Mouse (Mus musculus) myocyte (in vitro differentiated cells): ENCODE results near the gene Csmd2.

Source experiments
- CEBPB ChIP-seq: IDR thresholded peaks from 2 replicates; pipeline ENCODE4 v1.6.1; 2011; ENCODE audit warnings: mild to moderate bottlenecking, moderate library complexity; ENCODE audit not compliant: poor library complexity, insufficient read depth, severe bottlenecking
- E2F4 ChIP-seq: IDR thresholded peaks from one replicate; pipeline ENCODE4 v1.6.1; 2011; ENCODE audit warnings: mild to moderate bottlenecking, control low read depth, moderate library complexity; ENCODE audit not compliant: insufficient read depth
- MAX ChIP-seq: IDR thresholded peaks from one replicate; pipeline ENCODE4 v1.6.1; 2011; ENCODE audit warnings: low read depth, mild to moderate bottlenecking, control low read depth
- MYOG ChIP-seq, 3 experiments: IDR thresholded peaks; one replicate each; pipeline ENCODE4 v1.6.1; 2011; ENCODE audit warnings: control low read depth in 2 of 3, low read depth in 2 of 3, mild to moderate bottlenecking in 2 of 3; ENCODE audit not compliant: insufficient read length in 2 of 3, control insufficient read depth in 1 of 3, insufficient read depth in 1 of 3
- POLR2A ChIP-seq: IDR thresholded peaks from one replicate; pipeline ENCODE4 v1.6.1; 2011; ENCODE audit warnings: low read depth, mild to moderate bottlenecking, control low read depth, moderate library complexity; ENCODE audit not compliant: insufficient read length
- POLR2AphosphoS2 ChIP-seq: IDR thresholded peaks from one replicate; pipeline ENCODE4 v1.6.1; 2011; ENCODE audit warnings: low read depth, control low read depth; ENCODE audit not compliant: insufficient read length
- REST ChIP-seq: IDR thresholded peaks from one replicate; pipeline ENCODE4 v1.6.1; 2011; ENCODE audit warnings: mild to moderate bottlenecking, control low read depth, moderate library complexity; ENCODE audit not compliant: insufficient read depth, insufficient read length
- SRF ChIP-seq: IDR thresholded peaks from one replicate; pipeline ENCODE4 v1.6.1; 2011; ENCODE audit warnings: low read depth; ENCODE audit not compliant: control insufficient read depth, insufficient read length
- TCF12 ChIP-seq: IDR thresholded peaks from one replicate; pipeline ENCODE4 v1.6.1; 2011; ENCODE audit warnings: mild to moderate bottlenecking, control low read depth; ENCODE audit not compliant: poor library complexity, insufficient read depth, severe bottlenecking
- USF1 ChIP-seq: IDR thresholded peaks from one replicate; pipeline ENCODE4 v1.6.1; 2011; ENCODE audit warnings: low read depth, mild to moderate bottlenecking, control low read depth, moderate library complexity

DNA sequence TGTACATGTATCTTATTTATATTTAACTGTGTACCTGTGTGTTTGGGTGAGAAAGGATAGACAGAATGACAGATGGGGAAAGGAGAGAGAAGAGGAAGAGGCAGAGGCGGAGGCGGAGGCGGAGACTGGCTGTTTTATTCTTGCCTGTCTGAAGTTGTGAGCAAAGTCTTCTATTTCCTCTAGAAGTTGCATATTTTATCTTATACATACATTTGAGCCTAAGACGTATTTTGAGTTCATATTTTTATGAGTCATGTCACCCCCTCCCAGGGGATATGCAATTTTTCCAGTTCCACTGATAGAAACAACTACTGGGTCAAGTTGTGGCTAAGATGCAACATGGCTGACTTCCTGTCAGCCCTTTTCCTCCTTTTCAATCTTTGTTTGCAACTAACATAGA, 161.9 kb downstream of the Csmd2 start:
- TF ChIP-seq POLR2A: no peak
- no peak for TF ChIP-seq MAX
- no peak for TF ChIP-seq CEBPB
- TF ChIP-seq USF1: no peak
- no peak for TF ChIP-seq E2F4
- no peak for TF ChIP-seq REST
- no peak for TF ChIP-seq TCF12
- TF ChIP-seq SRF: no peak
- no peak for TF ChIP-seq MYOG (IDR thresholded peaks at IDR 0.05; ENCODE audit: control insufficient read depth in 1 of 3, insufficient read depth in 1 of 3, insufficient read length in 2 of 3, low read depth in 2 of 3)
- TF ChIP-seq POLR2AphosphoS2: no peak
